Mouse (Mus musculus) lung, embryonic 15.5 days (tissue): ENCODE results near the gene Frat2. TPM values are rescaled to one million over a fixed set of nuclear protein-coding genes. Genes with fewer than 3 reads are reported as not detected.
A peak's percentile ranks its signal among the peaks of the same experiment; 100 is the strongest.

Source experiments
- ATAC-seq: fragments of 200-750 bp; cut with Nextera tagmentation; 2 replicates; pipeline ENCODE4 v1.8.0; 2017; ENCODE audit warnings: moderate number of reproducible peaks, borderline replicate concordance; ENCODE audit not compliant: low FRiP score, low TSS enrichment; ENCODE audit errors: extremely low read depth
- H3K27ac ChIP-seq: fragments of 300-500 bp; sonication (generic); 2 replicates; pipeline ENCODE4 v1.5.1; 2015; ENCODE audit warnings: moderate library complexity, mild to moderate bottlenecking, inconsistent platforms
- H3K27me3 ChIP-seq: fragments of 300-500 bp; sonication (generic); 2 replicates; pipeline ENCODE4 v1.6.1; 2015; ENCODE audit warnings: inconsistent platforms
- H3K36me3 ChIP-seq: fragments of 300-500 bp; sonication (generic); 2 replicates; pipeline ENCODE4 v1.6.1; 2015; ENCODE audit warnings: inconsistent platforms
- H3K4me1 ChIP-seq: fragments of 300-500 bp; sonication (generic); 2 replicates; pipeline ENCODE4 v1.6.1; 2015; ENCODE audit warnings: inconsistent platforms
- H3K4me2 ChIP-seq: fragments of 300-500 bp; sonication (generic); 2 replicates; pipeline ENCODE4 v1.6.1; 2015; ENCODE audit warnings: inconsistent platforms, mild to moderate bottlenecking, moderate library complexity
- H3K4me3 ChIP-seq: fragments of 300-500 bp; sonication (generic); 2 replicates; pipeline ENCODE4 v1.5.1; 2015; ENCODE audit warnings: mild to moderate bottlenecking, inconsistent platforms
- H3K9ac ChIP-seq: fragments of 300-500 bp; sonication (generic); 2 replicates; pipeline ENCODE4 v1.6.1; 2015; ENCODE audit warnings: inconsistent platforms
- H3K9me3 ChIP-seq: fragments of 300-500 bp; sonication (generic); 2 replicates; pipeline ENCODE4 v1.6.1; 2016; ENCODE audit warnings: inconsistent platforms
- WGBS: fragments of 180-500 bp; shearing (Covaris S2); methylation state at CpG from one replicate; pipeline ENCODE4 v1.1.7; 2015; 5-methylcytosine and 5-hydroxymethylcytosine counted together
- polyA plus RNA-seq: library from polyadenylated mRNA; unstranded; fragments of >200 nt; fragmentation: Nextera tagmentation; extraction: Ambion mirVana; gene quantifications from 2 replicates; pipeline ENCODE4 v1.2.1, GENCODE M21; 2015

Frat2 gene
- polyA plus RNA-seq, 1 experiment from 2014 or later: 4.4 TPM

DNA sequence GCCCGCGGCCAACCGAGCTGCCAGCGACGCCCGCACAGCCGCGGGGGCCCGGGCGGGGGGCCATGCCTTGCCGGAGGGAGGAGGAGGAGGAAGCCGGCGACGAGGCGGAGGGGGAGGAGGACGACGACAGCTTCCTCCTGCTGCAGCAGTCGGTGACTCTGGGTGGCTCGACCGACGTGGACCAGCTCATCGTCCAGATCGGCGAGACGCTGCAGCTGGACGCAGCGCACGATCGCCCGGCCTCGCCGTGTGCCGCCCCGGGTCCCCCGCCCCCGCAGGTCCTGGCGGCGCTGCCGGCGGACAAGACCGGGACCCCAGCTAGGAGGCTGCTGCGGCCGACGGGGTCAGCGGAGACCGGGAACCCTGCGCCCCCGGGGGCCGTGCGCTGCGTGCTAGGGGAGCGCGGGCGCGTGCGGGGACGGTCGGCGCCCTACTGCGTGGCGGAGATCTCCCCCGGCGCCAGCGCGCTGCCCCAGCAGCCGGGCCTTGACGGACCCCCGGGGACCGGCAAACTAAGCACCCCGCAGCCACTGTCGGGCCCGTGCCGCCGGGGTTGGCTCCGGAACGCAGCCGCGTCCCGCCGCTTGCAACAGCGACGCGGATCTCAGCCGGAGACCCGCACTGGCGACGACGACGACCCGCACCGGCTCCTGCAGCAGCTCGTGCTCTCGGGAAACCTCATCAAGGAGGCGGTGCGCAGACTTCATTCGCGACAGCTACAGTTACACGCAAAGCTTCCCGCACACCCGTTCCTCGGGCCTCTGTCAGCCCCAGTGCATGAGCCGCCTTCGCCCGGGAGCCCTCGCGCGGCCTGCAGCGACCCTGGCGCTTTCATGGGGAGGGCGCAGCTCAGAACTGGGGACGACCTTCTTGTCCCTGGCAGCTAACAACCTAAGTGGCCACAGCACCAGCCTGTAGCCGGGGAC, 17.6 kb downstream of the Frat2 start:
- Histone ChIP-seq H3K4me1 (peaks cover 19% of the 10 kb centered on the region), H3K36me3 (no peaks in the 10 kb centered on the region), H3K4me2 (peak overlapping the region; percentile 99), H3K27me3 (peaks cover 37% of the 10 kb centered on the region), H3K4me3 (peak overlapping the region; percentile 68), H3K27ac (peak overlapping the region; percentile 90), H3K9ac (peak overlapping the region; percentile 55), H3K9me3 (no peaks in the 10 kb centered on the region)
- WGBS: under 1% methylated on average over 112 of the region's 112 CpGs
- ATAC-seq: peak; percentile 79

- peaks cover 19% of the 10 kb centered on the region for H3K4me1 ChIP-seq
- H3K27ac ChIP-seq: peak within 1 kb of the TSS; percentile 90
- no peaks in the 10 kb centered on the region for H3K9me3 ChIP-seq
- peak within 1 kb of the TSS; percentile 68 for H3K4me3 ChIP-seq
- WGBS: under 1% methylated on average over 39 of the region's 39 CpGs
- H3K36me3 ChIP-seq: no peaks in the 10 kb centered on the region
- H3K4me2 ChIP-seq: peak within 1 kb of the TSS; percentile 99
- ATAC-seq: peak; percentile 91
- peaks cover 32% of the 10 kb centered on the region for H3K27me3 ChIP-seq
- H3K9ac ChIP-seq: peak within 1 kb of the TSS; percentile 55
These were observed 18.4 kb downstream of the Frat2 start, which contains the start of gene Frat1 for GRCm38 (mm10) chr19:41829381-41830105. Gene Frat1, plus strand, starts transcription at chr19:41829970.

DNA sequence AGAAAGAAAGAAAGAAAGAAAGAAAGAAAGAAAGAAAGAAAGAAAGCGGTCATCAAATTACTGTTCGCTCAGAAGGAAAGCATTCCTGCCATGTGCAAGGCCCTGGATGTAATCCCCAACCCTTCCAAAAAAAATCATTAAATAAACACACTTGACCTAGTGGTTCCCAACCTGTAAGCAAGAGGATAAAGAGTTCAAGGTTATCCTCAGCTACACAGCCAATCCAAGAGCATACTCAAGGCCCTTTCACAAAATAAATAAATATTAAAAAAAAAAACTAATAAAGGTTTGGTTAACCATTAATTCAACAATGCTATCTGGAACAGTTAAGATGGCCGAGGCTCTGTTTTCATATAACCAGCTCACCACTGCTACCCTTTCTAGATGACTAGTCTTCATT, 19.0 kb downstream of the Frat2 start:
- Histone ChIP-seq H3K27ac (no peak overlapping the region), H3K36me3 (no peaks in the 10 kb centered on the region), H3K4me1 (peaks cover 19% of the 10 kb centered on the region), H3K27me3 (peaks cover 32% of the 10 kb centered on the region), H3K4me2 (peak overlapping the region; percentile 99), H3K9ac (no peak overlapping the region), H3K9me3 (no peaks in the 10 kb centered on the region), H3K4me3 (peak overlapping the region; percentile 68; the same call in 1 of the 2 replicates)
- 52% methylated on average over 3 of the region's 3 CpGs for WGBS
- no peak for ATAC-seq

- H3K27ac ChIP-seq: no peak overlapping the region
- H3K9me3 ChIP-seq: no peaks in the 10 kb centered on the region
- H3K4me2 ChIP-seq: no peak overlapping the region
- peaks cover 13% of the 10 kb centered on the region for H3K27me3 ChIP-seq
- H3K4me3 ChIP-seq: no peak overlapping the region
- no peak overlapping the region for H3K9ac ChIP-seq
- H3K36me3 ChIP-seq: no peaks in the 10 kb centered on the region
- WGBS: 54% methylated on average over 3 of the region's 3 CpGs
- ATAC-seq: no peak
- H3K4me1 ChIP-seq: peaks cover 14% of the 10 kb centered on the region
These were observed 21.4 kb downstream of the Frat2 start for GRCm38 (mm10) chr19:41826529-41826928.

- H3K9ac ChIP-seq: no peak overlapping the region
- H3K4me1 ChIP-seq: 0 out of 2 replicates have a peak, but pooled peaks cover 3% of the 10 kb centered on the region
- H3K4me3 ChIP-seq: no peak overlapping the region
- WGBS: 79% methylated on average over 5 of the region's 5 CpGs
- H3K4me2 ChIP-seq: no peak overlapping the region
- no peak overlapping the region for H3K27ac ChIP-seq
- no peaks in the 10 kb centered on the region for H3K9me3 ChIP-seq
- H3K27me3 ChIP-seq: no peaks in the 10 kb centered on the region
- no peaks in the 10 kb centered on the region for H3K36me3 ChIP-seq
- ATAC-seq: no peak
These were observed 23.0 kb downstream of the Frat2 start for GRCm38 (mm10) chr19:41824950-41825349.

DNA sequence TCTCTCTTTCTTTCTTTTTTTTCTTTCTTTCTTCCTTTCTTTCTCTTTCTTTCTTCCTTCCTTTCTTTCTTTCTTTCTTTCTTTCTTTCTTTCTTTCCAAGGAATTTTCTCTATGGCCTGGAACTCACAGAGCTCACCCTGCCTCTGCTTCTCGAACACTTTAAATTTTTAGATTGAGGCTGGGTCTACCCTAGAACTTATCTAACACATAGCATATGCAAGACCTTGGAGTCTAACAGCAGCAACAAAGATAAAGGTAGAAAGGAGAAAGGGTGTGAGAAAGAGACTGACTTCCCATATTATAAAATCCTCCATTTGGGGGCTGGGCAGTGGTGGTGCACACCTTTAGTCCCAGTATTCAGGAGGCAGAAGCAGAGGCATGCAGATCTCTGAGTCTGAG, 25.3 kb downstream of the Frat2 start:
- no peaks in the 10 kb centered on the region for H3K36me3 ChIP-seq
- H3K9ac ChIP-seq: no peak overlapping the region
- WGBS: 76% methylated on average over 1 of the region's 1 CpGs
- H3K4me1 ChIP-seq: 0 out of 2 replicates have a peak, but pooled peaks cover 3% of the 10 kb centered on the region
- H3K4me2 ChIP-seq: no peak overlapping the region
- no peaks in the 10 kb centered on the region for H3K27me3 ChIP-seq
- H3K4me3 ChIP-seq: no peak overlapping the region
- ATAC-seq: no peak
- H3K27ac ChIP-seq: no peak overlapping the region
- H3K9me3 ChIP-seq: no peaks in the 10 kb centered on the region

- H3K9me3 ChIP-seq: no peaks in the 10 kb centered on the region
- no peaks in the 10 kb centered on the region for H3K27me3 ChIP-seq
- no peak overlapping the region for H3K9ac ChIP-seq
- H3K4me1 ChIP-seq: peaks cover 8% of the 10 kb centered on the region; the same call in 1 of the 2 replicates
- H3K4me2 ChIP-seq: peak overlapping the region; percentile 6; the same call in 1 of the 2 replicates
- 12% methylated on average over 5 of the region's 5 CpGs for WGBS
- peak; percentile 60 for ATAC-seq
- H3K4me3 ChIP-seq: no peak overlapping the region
- H3K27ac ChIP-seq: peak overlapping the region; percentile 85
- no peaks in the 10 kb centered on the region for H3K36me3 ChIP-seq
These were observed 26.5 kb downstream of the Frat2 start for GRCm38 (mm10) chr19:41821436-41821835.

GRCm38 (mm10) chr19:41818749-41819148, 29.2 kb downstream of the Frat2 start:
- Histone ChIP-seq H3K4me1 (peaks cover 8% of the 10 kb centered on the region; the same call in 1 of the 2 replicates), H3K9ac (no peak overlapping the region)
- 81% methylated on average over 4 of the region's 4 CpGs for WGBS

GRCm38 (mm10) chr19:41817325-41817724, 30.6 kb downstream of the Frat2 start:
- Histone ChIP-seq H3K27me3 (no peaks in the 10 kb centered on the region), H3K4me3 (no peak overlapping the region), H3K9ac (no peak overlapping the region), H3K9me3 (no peaks in the 10 kb centered on the region), H3K4me2 (peak overlapping the region; percentile 12; the same call in 1 of the 2 replicates), H3K36me3 (no peaks in the 10 kb centered on the region), H3K27ac (peak overlapping the region; percentile 86), H3K4me1 (peaks cover 8% of the 10 kb centered on the region; the same call in 1 of the 2 replicates)
- 48% methylated on average over 10 of the region's 10 CpGs for WGBS
- no peak for ATAC-seq

More at GRCm38 (mm10) chr19:41818749-41819148, 29.2 kb downstream of the Frat2 start:
- Histone ChIP-seq H3K27ac (no peak overlapping the region), H3K4me2 (no peak overlapping the region), H3K9me3 (no peaks in the 10 kb centered on the region), H3K27me3 (no peaks in the 10 kb centered on the region), H3K4me3 (no peak overlapping the region), H3K36me3 (no peaks in the 10 kb centered on the region)
- no peak for ATAC-seq

DNA sequence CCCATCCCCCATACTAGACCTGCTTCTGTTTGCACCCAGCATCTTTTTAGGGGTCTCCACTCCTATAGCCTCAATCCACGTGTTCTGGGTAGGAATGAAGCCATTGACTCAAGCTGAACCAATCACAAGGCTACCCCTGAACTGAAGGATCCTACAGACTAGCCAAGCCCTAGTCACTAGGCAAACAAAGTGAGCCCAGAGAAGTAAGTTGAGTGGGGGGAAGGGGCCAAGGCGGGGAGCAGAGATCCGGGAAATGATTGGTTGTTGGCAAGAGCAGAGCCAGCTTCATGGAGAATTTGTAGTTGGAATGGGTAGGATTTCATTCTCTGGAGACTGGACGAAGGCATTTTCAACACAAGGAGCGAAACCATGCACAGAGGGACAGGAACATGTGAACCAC, 31.0 kb downstream of the Frat2 start:
- no peak overlapping the region for H3K4me3 ChIP-seq
- no peaks in the 10 kb centered on the region for H3K27me3 ChIP-seq
- peaks cover 8% of the 10 kb centered on the region; the same call in 1 of the 2 replicates for H3K4me1 ChIP-seq
- peak overlapping the region; percentile 86 for H3K27ac ChIP-seq
- ATAC-seq: peak; percentile 82
- H3K36me3 ChIP-seq: no peaks in the 10 kb centered on the region
- no peak overlapping the region for H3K9ac ChIP-seq
- no peaks in the 10 kb centered on the region for H3K9me3 ChIP-seq
- peak overlapping the region; percentile 12; the same call in 1 of the 2 replicates for H3K4me2 ChIP-seq
- 38% methylated on average over 5 of the region's 5 CpGs for WGBS

DNA sequence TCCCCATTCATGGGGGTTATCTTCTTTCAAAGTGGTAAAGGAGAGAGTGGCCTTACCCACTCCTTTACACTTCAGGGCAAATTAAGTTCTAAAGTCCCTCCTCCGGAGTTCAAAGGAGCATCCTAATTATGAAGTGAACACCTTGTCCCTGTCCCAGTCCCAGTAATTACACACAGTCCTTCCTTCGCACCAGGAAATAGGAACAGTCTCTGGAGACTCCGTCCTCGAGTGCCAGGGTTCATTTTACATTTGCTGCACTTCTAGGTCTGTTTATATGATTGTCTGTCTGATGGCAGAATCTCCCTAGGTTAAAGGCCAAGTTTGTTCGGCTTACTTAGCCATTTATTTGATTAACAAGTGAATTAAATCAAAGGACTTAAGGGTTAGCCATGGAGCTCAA, 31.5 kb downstream of the Frat2 start:
- no peak for ATAC-seq
- 40% methylated on average over 5 of the region's 5 CpGs for WGBS
- Histone ChIP-seq H3K27me3 (no peaks in the 10 kb centered on the region), H3K4me1 (peaks cover 8% of the 10 kb centered on the region; the same call in 1 of the 2 replicates), H3K27ac (peak overlapping the region; percentile 86), H3K9ac (no peak overlapping the region), H3K36me3 (no peaks in the 10 kb centered on the region), H3K4me3 (no peak overlapping the region), H3K9me3 (no peaks in the 10 kb centered on the region), H3K4me2 (no peak overlapping the region)
